8 mouse cellular contexts compared by ENCODE assay signal in the genomic region with DNA sequence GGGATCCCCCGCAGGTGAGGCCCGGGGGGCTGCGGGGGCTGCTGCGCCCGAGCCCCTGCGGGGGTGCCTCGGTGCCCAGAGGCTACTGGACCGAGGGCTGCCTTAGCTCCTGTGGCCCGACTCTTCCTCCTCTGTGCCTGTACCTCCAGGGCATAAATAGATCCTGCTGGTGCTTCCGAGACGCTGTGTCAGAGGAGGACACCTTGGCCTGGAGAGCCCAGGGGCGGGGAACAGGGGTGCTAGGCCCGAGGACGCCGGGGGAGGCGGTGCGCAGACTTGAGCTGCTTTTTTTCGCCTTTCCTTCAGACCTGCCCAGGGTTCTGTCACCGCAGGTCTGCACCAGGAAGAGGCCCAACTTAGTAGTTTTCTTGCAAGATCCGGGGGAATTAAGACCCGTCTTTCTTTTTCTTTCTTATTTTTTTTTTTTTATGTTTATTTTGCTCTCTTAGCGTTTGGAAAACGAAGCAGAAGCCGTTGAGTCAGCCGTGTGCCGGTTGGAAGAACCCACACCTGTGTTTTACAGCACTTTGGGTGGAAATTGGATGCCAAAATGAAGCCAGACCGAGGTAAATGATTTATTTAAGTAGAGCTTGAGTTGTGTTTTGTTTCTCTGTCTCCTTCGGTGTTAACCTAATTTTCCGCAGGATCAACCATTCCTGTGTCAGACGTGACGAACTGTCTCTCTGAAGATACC. TPM values are rescaled to one million over a fixed set of nuclear protein-coding genes. Genes with fewer than 3 reads are reported as not detected.
DNase-seq lines count a peak whose midpoint lies in the region; ATAC-seq lines count a peak whose summit lies in the region.

No protein-coding gene starts in this region.

- ATAC-seq in hematopoietic stem cell, adult 5-6 weeks (replicated peaks in 1 of 2; ENCODE audit: insufficient read depth in 1 of 2, low FRiP score in 2 of 2, low TSS enrichment in 1 of 2, low read depth in 1 of 2, poor library complexity in 2 of 2, severe bottlenecking in 2 of 2) = peak; percentile 80 to 85

- H3K36me3 ChIP-seq in megakaryocyte, embryonic 14.5 days (replicated peaks; ENCODE audit: low read length) = peaks cover 34% of the 10 kb centered on the region

- H3K4me3 ChIP-seq in megakaryocyte, embryonic 14.5 days (replicated peaks) = peak overlapping the region; percentile 93

- H3K27me3 ChIP-seq in megakaryocyte, embryonic 14.5 days (replicated peaks) = no peaks in the 10 kb centered on the region

- H3K4me1 ChIP-seq in megakaryocyte, embryonic 14.5 days = peaks cover 24% of the 10 kb centered on the region

- peak; percentile 50 for DNase-seq in MEL-GATA-1-ER (ENCODE audit: extremely low read depth, low read depth)
- DNase-seq in c-Kit-positive CD71-negative TER-119-negative erythroid progenitor cells, embryonic 14.5 days (ENCODE audit: low read depth) = peak; percentile 39
- peak; percentile 41 for DNase-seq in forelimb bud, embryonic 11.5 days (ENCODE audit: low read depth, low spot score)
- DNase-seq in left cerebral cortex, postnatal 10 days (ENCODE audit: extremely low spot score in 1 of 2, low spot score in 2 of 2) = peak; percentile 32 to 83
- peak; percentile 51 for DNase-seq in right cerebral cortex, postnatal 4 days
- peak; percentile 57 for DNase-seq in yolk sac, embryonic 10.5 days (ENCODE audit: low spot score)

- intact Hi-C loops in left cerebral cortex, postnatal 10 days (cut with DNase I) = no loop called here

- H3K9me3 ChIP-seq in megakaryocyte, embryonic 14.5 days = peaks cover 3% of the 10 kb centered on the region; the same call in 1 of the 2 replicates

RNA-seq across cellular contexts. Expression of a gene that starts 0.7 kb away (rescaled TPM):
- 29.0 and 36.5 TPM in 2 replicates for total RNA-seq in hematopoietic stem cell, adult 5-6 weeks (2017)
- total RNA-seq in left cerebral cortex, postnatal 10 days (2021) = 10 to 100 TPM; 25.9 to 33.9 TPM
- polyA plus RNA-seq in megakaryocyte, embryonic 14.5 days (2012; ENCODE audit: insufficient read depth, low replicate concordance) = 1.3 and 5.1 TPM in 2 replicates

Comparison
In these comparisons a context has a peak if more than half of its experiments do, and no peak if none do; other contexts are left out.
1. Peak in every context shown above with its lines: DNase-seq, ATAC-seq and H3K4me3 ChIP-seq.